Mouse (Mus musculus) effector memory CD4-positive, alpha-beta T cell, adult 5 months (primary cell): Measurements from ENCODE around the gene Gm3453. TPM values are rescaled to one million over a fixed set of nuclear protein-coding genes. Genes with fewer than 3 reads are reported as not detected.

Source experiments
- polyA plus RNA-seq: library from polyadenylated mRNA; unstranded; fragments of 100-300 nt; shearing (Covaris generic); gene quantifications from one replicate; pipeline ENCODE4 v1.2.1, GENCODE M21; 2017

The Gm3453 gene
- not detected for polyA plus RNA-seq

GRCm38 (mm10) chr14:5979037-5979436 is at the start of gene Gm3453:
Gene Gm3453, minus strand, starts transcription at chr14:5979137.

DNA sequence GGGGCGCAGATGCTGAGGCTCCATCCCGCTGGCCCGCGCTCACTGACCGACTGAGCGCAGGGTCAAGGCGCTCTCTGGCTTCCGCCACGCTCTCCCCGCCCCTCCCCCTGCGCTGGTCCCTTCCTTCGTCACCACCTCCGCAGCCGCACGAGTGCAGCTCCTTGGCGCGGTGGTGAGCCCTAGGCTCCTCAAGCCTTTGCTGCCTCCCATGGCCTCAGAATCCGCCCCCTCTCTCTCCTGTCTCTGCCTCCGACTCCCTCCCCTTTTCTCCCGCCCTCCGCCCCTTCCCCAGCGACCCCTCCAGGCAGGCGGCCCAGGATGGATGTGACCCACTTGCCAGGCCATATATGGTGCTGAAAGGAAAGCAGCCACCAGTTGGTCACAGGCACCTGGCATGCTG is 17.3 kb downstream of the Gm3453 start, which contains the start of gene Gm3248:
Gene Gm3248 (minus strand): TSS at position 111 of the 400 bp plus-strand sequence.

Other genes with a start within 250 kb of the Gm3453 start
- not detected for gene Gm3373, start 237.6 kb downstream of the Gm3453 start, polyA plus RNA-seq
- not detected for gene Gm3383, start 171.2 kb downstream of the Gm3453 start, polyA plus RNA-seq
- not detected for gene Gm3424, start 148.8 kb downstream of the Gm3453 start, polyA plus RNA-seq
- gene Gm8237, start 98.8 kb downstream of the Gm3453 start, polyA plus RNA-seq: not detected
- gene Gm3248, start 17.4 kb downstream of the Gm3453 start, polyA plus RNA-seq: not detected
- gene Gm6337, start 79.1 kb upstream of the Gm3453 start, polyA plus RNA-seq: not detected
- not detected for gene Gm8206, start 114.8 kb upstream of the Gm3453 start, polyA plus RNA-seq
- 0.85 TPM for gene Gm3468, start 129.5 kb upstream of the Gm3453 start, polyA plus RNA-seq
- gene Gm3476, start 146.7 kb upstream of the Gm3453 start, polyA plus RNA-seq: not detected
- gene Gm21560, start 240.2 kb upstream of the Gm3453 start, polyA plus RNA-seq: not detected